Mouse (Mus musculus) brain, adult 2 months (tissue): ENCODE measurements around the gene Ppil2.

ENCODE experiments used
- DNase-seq: peaks from one replicate; pipeline ENCODE4 v3.0.0; 2011; ENCODE audit warnings: low read depth, low spot score

The Ppil2 gene

DNA sequence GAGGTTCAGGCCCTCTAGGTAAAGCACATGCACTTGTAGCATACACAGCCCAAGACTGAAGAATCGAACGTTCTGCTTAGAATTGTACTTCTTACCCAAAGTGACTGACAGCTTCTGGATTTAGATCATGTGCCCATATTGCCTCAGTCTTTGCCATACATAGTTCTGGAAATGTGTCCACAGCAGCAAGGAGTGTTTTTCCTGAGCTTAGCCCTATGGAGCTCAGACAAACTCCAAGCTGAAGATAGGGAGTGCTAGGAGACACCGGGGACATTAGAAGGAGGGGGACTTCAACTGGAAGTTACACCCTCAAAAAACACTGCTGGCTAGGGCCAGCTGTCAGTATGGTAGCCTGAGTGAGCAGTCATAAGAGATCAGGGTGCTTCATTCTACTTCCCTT lies 70.3 kb downstream of the Ppil2 start:
- no peak for DNase-seq
